Mouse (Mus musculus) liver, adult 2 months (tissue): ENCODE results near the gene Thumpd2. TPM values are rescaled to one million over a fixed set of nuclear protein-coding genes. Genes with fewer than 3 reads are reported as not detected.

ENCODE experiments used
- DNase-seq: peaks from one replicate; pipeline ENCODE4 v3.0.0-alpha.2; 2011; ENCODE audit warnings: low read depth, low spot score; ENCODE audit errors: extremely low read depth
- H3K27ac ChIP-seq: fragments of 200-500 bp; replicated peaks from 2 replicates; pipeline ENCODE4 v1.5.1; 2012; ENCODE audit warnings: low read depth, mild to moderate bottlenecking, control low read depth, inconsistent platforms, low read length; ENCODE audit not compliant: insufficient read depth
- H3K27me3 ChIP-seq: fragments of 200-500 bp; 2 replicates; pipeline ENCODE4 v1.6.1; 2012; ENCODE audit warnings: mild to moderate bottlenecking, moderate library complexity, low read length, inconsistent platforms; ENCODE audit not compliant: control insufficient read depth, insufficient read depth
- H3K36me3 ChIP-seq: fragments of 200-500 bp; 2 replicates; pipeline ENCODE4 v1.6.1; 2012; ENCODE audit warnings: low read length, inconsistent platforms; ENCODE audit not compliant: control insufficient read depth, insufficient read depth
- H3K4me1 ChIP-seq: fragments of 200-500 bp; 2 replicates; pipeline ENCODE4 v1.6.1; 2011; ENCODE audit warnings: low read length; ENCODE audit not compliant: control insufficient read depth, insufficient read depth
- H3K4me3 ChIP-seq: fragments of 200-500 bp; 2 replicates; pipeline ENCODE4 v1.5.1; 2011; ENCODE audit warnings: low read depth, mild to moderate bottlenecking, control low read depth, low read length, moderate library complexity; ENCODE audit not compliant: insufficient read depth
- H3K79me2 ChIP-seq: fragments of 200-500 bp; 2 replicates; pipeline ENCODE4 v1.6.1; 2012; ENCODE audit warnings: inconsistent platforms, mild to moderate bottlenecking, low read length, moderate library complexity; ENCODE audit not compliant: control insufficient read depth, insufficient read depth
- H3K9ac ChIP-seq: fragments of 200-500 bp; 2 replicates; pipeline ENCODE4 v1.6.1; 2012; ENCODE audit warnings: low read depth, mild to moderate bottlenecking, control low read depth, inconsistent platforms, low read length
- CTCF ChIP-seq: fragments of 200-500 bp; IDR thresholded peaks from 2 replicates; pipeline ENCODE4 v1.5.1; 2011; ENCODE audit warnings: low read depth, low read length, control low read depth
- POLR2A ChIP-seq: fragments of 200-500 bp; IDR thresholded peaks from 2 replicates; pipeline ENCODE4 v1.6.1; 2011; ENCODE audit warnings: low read length, control low read depth; ENCODE audit not compliant: insufficient read depth; ENCODE audit errors: extremely low read depth
- WGBS: fragments of 180-500 bp; shearing (Covaris S2); methylation state at CpG from one replicate; pipeline ENCODE4 v1.1.7; 2018; 5-methylcytosine and 5-hydroxymethylcytosine counted together
- polyA plus RNA-seq: library from polyadenylated mRNA; depleted of rRNA; stranded (reverse); fragments of >200 nt; gene quantifications from 2 replicates; pipeline ENCODE4 v1.2.3, GENCODE M21; 2012
- total RNA-seq: library from RNA; depleted of rRNA; stranded (reverse); fragments of >200 nt; gene quantifications from 2 replicates; pipeline ENCODE4 v1.2.3, GENCODE M21; 2014

Gene Thumpd2
- total and polyA plus RNA-seq, 2 experiments, result 1.1 to 2.0 TPM

GRCm38 (mm10) chr17:81009112-81009511 is 55.8 kb downstream of the Thumpd2 start:
- Histone ChIP-seq H3K27me3 (no peaks in the 10 kb centered on the region), H3K27ac (no peak overlapping the region), H3K4me3 (no peak overlapping the region), H3K79me2 (no peaks in the 10 kb centered on the region), H3K9ac (no peak overlapping the region), H3K36me3 (no peaks in the 10 kb centered on the region), H3K4me1 (no peaks in the 10 kb centered on the region)
- TF ChIP-seq POLR2A (no peak), CTCF (no peak)
- WGBS, result 93% methylated on average over 10 of the region's 10 CpGs
- DNase-seq, result no peak

GRCm38 (mm10) chr17:81005292-81005691 is 59.6 kb downstream of the Thumpd2 start:
- no peak overlapping the region for H3K4me3 ChIP-seq
- no peak overlapping the region for H3K9ac ChIP-seq
- H3K36me3 ChIP-seq, result no peaks in the 10 kb centered on the region
- WGBS, result 75% methylated on average over 8 of the region's 8 CpGs
- no peak for DNase-seq
- no peaks in the 10 kb centered on the region for H3K4me1 ChIP-seq
- H3K27ac ChIP-seq, result no peak overlapping the region
- no peaks in the 10 kb centered on the region for H3K27me3 ChIP-seq
- H3K79me2 ChIP-seq, result no peaks in the 10 kb centered on the region
- no peak for TF ChIP-seq POLR2A
- no peak for TF ChIP-seq CTCF

GRCm38 (mm10) chr17:81004454-81004853 is 60.4 kb downstream of the Thumpd2 start:
- DNase-seq, result no peak
- Histone ChIP-seq H3K36me3 (no peaks in the 10 kb centered on the region), H3K27ac (no peak overlapping the region), H3K9ac (no peak overlapping the region), H3K79me2 (no peaks in the 10 kb centered on the region), H3K4me3 (no peak overlapping the region), H3K4me1 (no peaks in the 10 kb centered on the region), H3K27me3 (no peaks in the 10 kb centered on the region)
- TF ChIP-seq CTCF, result no peak
- 88% methylated on average over 11 of the region's 11 CpGs for WGBS

GRCm38 (mm10) chr17:81002130-81002529 is 62.8 kb downstream of the Thumpd2 start:
- Histone ChIP-seq H3K79me2 (no peaks in the 10 kb centered on the region), H3K4me1 (no peaks in the 10 kb centered on the region; the same call in 1 of the 2 replicates), H3K4me3 (no peak overlapping the region), H3K36me3 (no peaks in the 10 kb centered on the region), H3K27ac (no peak overlapping the region), H3K9ac (no peak overlapping the region), H3K27me3 (no peaks in the 10 kb centered on the region)
- DNase-seq, result no peak
- TF ChIP-seq CTCF (no peak), POLR2A (no peak)
- WGBS, result 72% methylated on average over 5 of the region's 5 CpGs

GRCm38 (mm10) chr17:81001647-81002046 is 63.2 kb downstream of the Thumpd2 start:
- H3K9ac ChIP-seq, result no peak overlapping the region
- no peaks in the 10 kb centered on the region; the same call in 1 of the 2 replicates for H3K4me1 ChIP-seq
- no peaks in the 10 kb centered on the region for H3K79me2 ChIP-seq
- 98% methylated on average over 4 of the region's 4 CpGs for WGBS
- no peak overlapping the region for H3K4me3 ChIP-seq
- no peaks in the 10 kb centered on the region for H3K27me3 ChIP-seq
- H3K27ac ChIP-seq, result no peak overlapping the region
- no peak for DNase-seq
- TF ChIP-seq POLR2A, result no peak
- no peak for TF ChIP-seq CTCF
- no peaks in the 10 kb centered on the region for H3K36me3 ChIP-seq

GRCm38 (mm10) chr17:81001010-81001409 is 63.9 kb downstream of the Thumpd2 start:
- no peaks in the 10 kb centered on the region for H3K27me3 ChIP-seq
- no peak overlapping the region for H3K9ac ChIP-seq
- WGBS, result 90% methylated on average over 12 of the region's 12 CpGs
- DNase-seq, result no peak
- H3K36me3 ChIP-seq, result no peaks in the 10 kb centered on the region
- H3K4me3 ChIP-seq, result no peak overlapping the region
- no peak overlapping the region for H3K27ac ChIP-seq
- TF ChIP-seq POLR2A (no peak), CTCF (no peak)
- H3K4me1 ChIP-seq, result no peaks in the 10 kb centered on the region; the same call in 1 of the 2 replicates
- H3K79me2 ChIP-seq, result no peaks in the 10 kb centered on the region
